Mouse (Mus musculus) cerebellum, adult 9-11 months (tissue): ENCODE measurements around the gene Spats1.
"Not testable (repeated sequence)": the region's sequence is repeated elsewhere in the genome, so short reads cannot be mapped to it uniquely, and the experiment has no call there.

Experiments used
- DNase-seq: peaks from one replicate; pipeline ENCODE4 v3.0.0; 2022

Spats1 gene

DNA sequence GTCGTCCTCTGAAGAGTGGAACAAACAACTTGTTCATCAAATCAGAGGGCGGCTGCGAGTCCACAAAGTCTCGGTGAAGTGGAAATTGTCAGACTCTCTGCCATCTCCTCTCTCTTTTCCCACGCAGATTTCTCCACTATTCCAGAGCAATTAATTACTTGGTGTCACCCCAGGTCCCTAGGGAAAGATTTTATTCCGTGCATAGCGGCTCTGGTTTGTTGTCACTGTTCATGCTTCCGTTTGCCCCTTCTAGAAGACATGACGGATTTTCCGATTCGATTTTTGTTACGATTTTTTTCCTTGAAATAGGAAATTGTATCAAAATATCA lies 41.0 kb downstream of the Spats1 start:
- no peak for DNase-seq

DNA sequence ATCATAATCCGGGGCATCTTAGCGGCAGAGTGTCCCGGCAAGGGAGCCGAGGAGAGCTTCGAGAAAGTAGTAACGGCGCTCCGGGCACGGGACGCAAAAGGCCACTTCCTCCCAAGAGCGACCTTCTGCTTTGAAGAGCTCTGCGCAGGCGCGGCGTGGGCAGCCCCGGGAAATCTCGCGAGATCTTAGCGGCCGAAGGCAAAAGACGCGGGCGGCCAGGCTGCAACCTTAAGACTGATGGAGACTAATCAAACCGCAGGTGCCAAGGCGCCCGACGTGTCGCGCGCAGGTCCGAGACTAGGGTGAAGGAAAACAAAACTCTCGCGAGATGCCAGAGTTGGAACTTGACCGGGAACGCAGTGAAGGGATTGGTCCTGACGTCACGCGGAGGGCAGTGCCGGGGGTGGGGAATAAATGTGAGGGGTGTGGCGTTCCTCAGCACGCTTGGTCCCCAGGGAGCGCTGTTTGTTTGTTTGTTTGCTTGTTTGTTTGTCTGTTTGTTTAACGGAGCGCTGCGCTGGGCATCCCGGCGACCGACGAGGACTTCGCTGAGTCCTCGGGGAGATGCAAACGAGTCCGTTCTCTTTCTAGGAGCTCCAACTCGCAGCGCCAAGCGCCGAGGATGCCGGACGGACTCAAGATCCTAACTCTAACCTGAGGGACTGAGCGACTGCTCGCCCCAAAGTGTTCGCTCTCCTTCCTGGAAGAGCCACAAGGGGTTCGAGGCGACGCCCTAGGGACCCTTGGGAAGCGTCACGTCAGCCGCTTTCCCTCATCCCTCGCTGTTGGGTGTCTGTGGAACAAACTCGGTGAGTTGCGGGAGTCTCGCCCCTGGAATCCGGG lies 41.6 kb downstream of the Spats1 start, which contains the start of gene Cdc5l:
TSS of gene Cdc5l (minus strand) at position 319 of the 843 bp plus-strand sequence.
- peak; percentile 99 for DNase-seq

DNA sequence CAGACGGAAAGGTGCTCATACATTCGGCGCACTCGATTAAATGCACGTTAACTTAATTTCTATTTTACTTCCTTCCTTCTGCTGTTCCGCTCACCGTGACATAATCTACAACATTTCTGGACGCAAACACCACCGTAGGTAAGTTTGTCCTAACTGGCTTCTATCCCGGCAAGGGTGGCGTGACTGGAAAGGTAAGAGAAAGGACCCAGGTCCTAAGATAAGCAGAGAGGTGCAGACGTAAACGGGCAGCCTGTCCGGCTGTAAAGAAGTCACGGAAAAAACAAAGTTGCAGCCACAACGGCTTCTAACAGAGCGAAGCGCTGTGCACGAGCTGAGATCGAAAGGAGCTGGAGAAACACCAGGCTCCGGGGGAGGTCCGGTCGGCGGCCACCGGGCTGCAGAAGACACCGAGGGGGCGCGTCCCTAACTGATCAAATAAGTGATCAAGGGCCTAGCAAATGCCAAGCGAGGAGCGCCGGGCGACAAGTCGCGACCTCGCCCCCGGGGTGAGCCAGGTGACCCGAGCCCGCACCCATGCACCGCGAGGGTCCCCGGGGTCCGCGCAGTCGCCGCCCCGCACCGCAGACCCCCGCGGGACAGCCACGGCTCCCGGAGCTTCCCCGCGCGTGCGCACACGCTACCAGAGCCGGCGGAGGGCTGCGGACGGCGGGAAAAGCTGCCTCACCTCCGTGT lies 42.4 kb downstream of the Spats1 start:
- DNase-seq: no peak

GRCm38 (mm10) chr17:45432007-45432406 lies 43.2 kb downstream of the Spats1 start:
- no peak for DNase-seq

GRCm38 (mm10) chr17:45417387-45417786 lies 57.8 kb downstream of the Spats1 start:
- no peak for DNase-seq

GRCm38 (mm10) chr17:45411617-45412016 lies 63.6 kb downstream of the Spats1 start:
- not testable (repeated sequence) for DNase-seq

- DNase-seq: no peak
Observed at GRCm38 (mm10) chr17:45408719-45409118, 66.5 kb downstream of the Spats1 start.

DNA sequence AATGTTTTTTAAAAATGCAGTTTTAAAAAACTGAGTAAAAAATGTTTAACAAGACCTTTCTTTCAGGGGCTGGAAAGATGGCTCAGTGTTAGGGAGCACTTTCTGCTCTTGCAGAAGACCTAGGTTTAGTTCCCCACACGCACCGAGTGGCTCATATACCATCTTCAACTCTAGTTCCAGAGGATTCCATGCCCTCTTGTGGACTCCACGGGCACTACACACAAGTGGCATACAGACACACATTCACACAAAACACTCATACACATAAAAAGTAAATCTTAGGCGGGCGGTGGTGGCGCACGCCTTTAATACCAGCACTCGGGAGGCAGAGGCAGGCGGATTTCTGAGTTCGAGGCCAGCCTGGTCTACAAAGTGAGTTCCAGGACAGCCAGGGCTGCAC lies 68.9 kb downstream of the Spats1 start:
- DNase-seq: no peak

GRCm38 (mm10) chr17:45403207-45403606 lies 72.0 kb downstream of the Spats1 start:
- peak; percentile 24 for DNase-seq

DNA sequence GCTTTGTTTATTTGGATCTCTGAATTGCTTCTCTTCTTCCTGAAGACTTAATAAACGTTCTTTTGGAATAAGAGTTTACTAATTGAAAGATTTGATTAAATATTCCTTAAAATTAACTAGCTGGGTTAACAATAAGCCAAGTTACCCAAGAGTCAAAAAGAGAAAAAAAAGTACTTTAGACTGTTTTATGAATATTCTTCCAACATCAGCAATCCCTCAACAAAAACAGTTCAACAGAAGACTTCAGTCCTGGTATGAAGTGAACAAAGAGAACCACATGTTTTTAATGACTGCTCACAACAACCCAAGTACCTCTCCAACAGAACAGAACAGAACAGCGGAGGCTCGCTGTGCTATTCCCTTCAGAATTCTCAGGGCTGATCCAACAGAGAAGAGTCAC lies 72.6 kb downstream of the Spats1 start:
- DNase-seq: no peak

GRCm38 (mm10) chr17:45402126-45402525 lies 73.1 kb downstream of the Spats1 start:
- no peak for DNase-seq

- no peak for DNase-seq
Observed at GRCm38 (mm10) chr17:45401126-45401905, 73.9 kb downstream of the Spats1 start.

GRCm38 (mm10) chr17:45398021-45398420 lies 77.2 kb downstream of the Spats1 start:
- no peak for DNase-seq

GRCm38 (mm10) chr17:45397541-45397940 lies 77.7 kb downstream of the Spats1 start:
- no peak for DNase-seq

GRCm38 (mm10) chr17:45394612-45395011 lies 80.6 kb downstream of the Spats1 start:
- no peak for DNase-seq

DNA sequence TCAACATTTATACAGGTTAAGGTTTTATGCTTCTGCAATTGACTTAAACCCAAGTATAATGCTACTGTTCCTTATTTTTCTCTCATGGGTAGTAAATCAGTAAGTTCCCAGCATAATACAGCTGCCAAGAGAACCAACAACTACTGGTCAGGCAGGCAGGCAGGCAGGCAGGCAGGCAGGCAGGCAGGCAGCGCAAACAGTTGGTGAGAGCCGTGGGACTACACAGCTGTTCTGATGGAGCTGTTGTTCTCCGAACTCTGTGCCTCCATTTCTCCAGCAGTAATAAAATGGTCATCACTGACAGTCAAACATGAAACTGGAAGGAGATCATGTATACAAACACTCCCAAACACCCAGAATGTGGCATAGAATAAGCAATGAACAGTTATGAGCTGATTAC lies 81.5 kb downstream of the Spats1 start:
- DNase-seq: no peak
